Mouse (Mus musculus): Measurements from ENCODE around the gene Filip1l.

Gene Filip1l

DNA sequence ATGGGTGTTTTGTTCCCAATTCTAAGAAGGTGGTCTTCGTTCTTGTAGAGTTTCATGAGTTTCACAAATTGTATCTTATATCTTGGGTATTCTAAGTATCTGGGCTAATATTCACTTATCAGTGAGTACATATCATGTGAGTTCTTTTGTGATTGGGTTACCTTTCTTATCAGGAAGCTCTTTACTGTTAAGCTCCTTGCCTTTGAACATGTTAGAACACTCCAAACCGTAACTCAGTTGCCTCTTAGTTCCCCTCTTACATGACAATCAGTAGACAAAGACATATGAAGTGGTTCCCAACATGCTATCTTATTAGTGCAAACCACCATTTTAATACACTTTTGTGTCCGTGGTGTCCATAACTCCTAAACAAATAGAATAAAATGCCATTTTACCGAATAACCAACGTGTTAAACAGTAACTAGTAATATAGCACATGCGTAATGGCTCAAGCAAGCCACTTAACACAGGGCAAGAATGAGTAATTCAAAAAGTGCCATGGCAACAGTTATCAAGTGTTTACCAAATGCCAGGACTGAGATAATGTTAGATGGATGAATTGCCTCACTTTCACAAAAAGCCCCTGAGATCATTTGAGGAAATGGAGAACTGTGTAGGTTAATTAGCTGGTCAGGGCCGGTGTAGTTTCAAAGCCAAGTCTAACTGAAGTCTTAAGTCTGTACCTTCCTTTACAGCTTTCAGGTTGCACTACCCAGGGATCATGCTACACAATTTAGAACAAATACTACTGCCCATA lies 215.9 kb downstream of the Filip1l start:
- DNase-seq (ENCODE audit: low spot score in 2 of 2) = no peak

DNA sequence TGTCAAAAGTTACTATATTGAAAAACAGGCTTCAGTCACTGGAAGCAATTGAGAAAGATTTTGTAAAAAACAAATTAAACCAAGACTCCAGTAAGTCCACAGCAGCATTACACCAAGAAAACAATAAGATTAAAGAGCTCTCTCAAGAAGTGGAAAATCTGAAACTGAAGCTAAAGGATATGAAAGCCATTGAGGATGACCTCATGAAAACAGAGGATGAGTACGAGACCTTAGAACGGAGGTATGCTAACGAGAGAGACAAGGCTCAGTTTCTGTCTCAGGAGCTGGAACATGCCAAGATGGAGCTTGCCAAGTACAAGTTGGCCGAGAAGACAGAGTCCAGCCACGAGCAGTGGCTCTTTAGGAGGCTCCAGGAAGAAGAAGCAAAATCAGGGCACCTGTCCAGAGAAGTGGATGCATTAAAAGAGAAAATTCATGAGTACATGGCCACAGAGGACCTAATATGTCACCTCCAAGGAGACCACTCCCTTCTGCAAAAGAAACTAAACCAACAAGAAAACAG lies 218.0 kb downstream of the Filip1l start:
- DNase-seq (ENCODE audit: low spot score in 2 of 2) = no peak

DNA sequence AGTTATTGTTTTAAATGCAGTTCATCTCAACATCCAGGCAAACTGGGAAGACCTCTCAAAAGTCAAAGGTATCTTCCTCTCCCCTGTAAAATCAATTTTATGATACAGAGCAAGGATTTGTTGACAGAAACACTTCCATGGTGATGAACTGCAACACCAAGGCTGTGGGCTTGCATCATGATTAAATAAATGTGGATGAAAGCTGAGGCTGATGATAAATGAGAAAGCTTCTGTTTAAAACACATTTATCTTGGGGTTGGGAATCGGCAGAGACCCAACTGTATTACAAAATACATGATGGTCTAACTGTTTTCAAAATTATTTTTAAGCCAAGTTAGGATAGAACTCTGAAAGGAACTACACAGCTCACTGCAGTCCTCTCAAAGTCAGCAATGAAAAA lies 220.9 kb downstream of the Filip1l start:
- no peak for DNase-seq (ENCODE audit: low spot score in 2 of 2)

DNA sequence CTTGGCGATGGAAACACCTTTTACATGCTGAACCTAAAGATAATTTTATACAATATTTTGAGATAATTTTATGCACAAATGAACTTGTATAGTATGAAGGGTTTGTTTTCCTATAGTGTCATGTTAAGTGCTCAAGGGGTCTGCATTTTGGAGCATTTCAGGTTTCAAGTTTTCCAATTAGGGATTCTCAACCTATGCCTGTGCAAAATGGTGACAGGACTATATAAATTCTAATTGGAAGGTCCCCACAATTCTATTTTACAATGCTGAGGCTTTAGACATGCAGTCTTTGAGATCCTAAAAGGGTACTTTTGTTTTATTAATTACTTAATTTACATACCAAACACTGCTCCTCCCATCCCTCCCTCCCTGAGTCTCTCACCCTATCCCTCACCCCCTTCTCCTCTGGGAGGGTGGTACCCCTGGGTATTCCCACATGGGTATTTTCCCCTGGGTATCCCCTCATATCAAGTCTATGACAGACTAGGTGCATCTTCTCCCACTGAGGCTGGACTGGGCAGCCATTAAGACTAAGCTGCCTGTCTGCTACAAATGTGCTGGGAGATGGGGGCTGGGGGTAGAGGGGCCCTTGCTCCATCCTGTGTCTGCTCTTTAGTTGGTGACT lies 223.0 kb downstream of the Filip1l start:
- no peak for DNase-seq (ENCODE audit: low spot score in 2 of 2)

DNA sequence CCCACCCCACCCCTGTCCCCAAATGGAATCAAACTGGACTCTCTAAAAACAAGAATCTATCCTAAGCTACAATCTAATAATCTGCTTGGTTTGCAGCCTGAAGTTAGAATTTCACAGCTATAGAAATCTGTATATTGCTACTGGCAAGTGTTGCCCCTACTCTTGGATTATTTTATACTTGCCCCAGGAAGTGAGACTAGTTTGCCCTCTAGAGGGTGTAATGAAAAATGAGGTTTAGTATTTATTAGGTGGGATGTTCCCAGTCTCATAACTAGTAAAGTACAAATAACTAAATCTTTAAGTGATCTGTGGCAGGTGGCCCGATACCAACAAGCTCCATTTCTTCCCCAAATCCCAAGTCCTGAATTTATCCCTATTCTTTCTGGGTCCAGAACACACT lies 224.6 kb downstream of the Filip1l start:
- no peak for DNase-seq (ENCODE audit: low spot score in 2 of 2)

DNA sequence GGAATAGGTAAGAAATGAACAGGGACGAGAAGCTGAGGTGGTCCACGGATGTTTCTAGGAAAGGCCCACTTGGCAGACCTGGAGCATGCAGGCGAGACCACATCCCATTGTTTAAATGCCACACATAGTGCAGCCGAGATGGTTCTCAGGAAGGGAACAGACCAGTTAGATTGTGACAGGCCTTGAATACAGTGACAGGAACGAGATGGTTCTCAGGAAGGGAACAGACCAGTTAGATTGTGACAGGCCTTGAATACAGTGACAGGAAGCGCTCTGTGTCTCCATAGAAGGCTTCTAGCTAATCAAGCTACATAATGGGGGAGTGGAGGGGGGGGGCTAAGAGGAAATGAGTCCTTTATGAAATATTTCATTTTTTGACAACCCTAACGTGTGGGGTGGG lies 227.1 kb downstream of the Filip1l start:
- DNase-seq (ENCODE audit: low spot score in 2 of 2) = no peak

DNA sequence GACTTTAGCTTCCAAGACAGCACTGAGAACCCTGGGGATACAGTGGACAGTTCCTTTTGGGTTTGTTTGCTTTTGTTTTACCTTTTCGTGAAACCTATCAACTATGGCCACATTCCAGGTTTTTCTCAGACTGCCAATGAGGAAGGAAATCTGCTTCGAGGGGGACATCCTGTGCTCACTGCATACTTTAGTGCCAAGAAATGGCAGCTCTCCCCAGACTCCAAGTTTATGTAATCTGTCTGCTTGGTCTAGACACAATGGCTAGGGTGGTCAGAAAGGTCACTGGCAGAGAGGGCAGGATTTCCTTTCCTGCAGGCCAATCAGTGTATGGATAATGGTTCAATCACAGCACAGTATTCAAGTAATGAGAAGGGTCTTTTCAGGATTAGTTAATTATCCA lies 229.1 kb downstream of the Filip1l start:
- no peak for DNase-seq (ENCODE audit: low spot score in 2 of 2)

DNA sequence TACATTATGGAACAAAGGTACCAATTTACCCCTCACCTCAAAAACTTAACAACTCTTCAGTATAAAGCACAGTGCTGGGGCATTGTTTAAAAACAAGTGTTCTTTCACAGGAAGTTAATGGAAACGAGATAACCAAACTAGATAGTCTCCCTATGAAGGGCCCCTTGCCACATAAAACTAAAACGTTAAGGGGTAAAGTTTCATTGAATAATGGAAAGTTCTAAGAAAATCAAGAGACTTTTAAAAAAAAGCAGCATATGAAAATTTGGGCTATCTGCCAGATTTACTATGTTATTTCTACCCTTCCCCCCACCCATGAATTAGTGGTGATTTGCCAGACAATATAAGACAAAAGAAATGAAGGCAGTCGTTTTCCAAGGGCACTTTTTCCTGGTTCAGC lies 232.3 kb downstream of the Filip1l start:
- no peak for DNase-seq (ENCODE audit: low spot score in 2 of 2)

DNA sequence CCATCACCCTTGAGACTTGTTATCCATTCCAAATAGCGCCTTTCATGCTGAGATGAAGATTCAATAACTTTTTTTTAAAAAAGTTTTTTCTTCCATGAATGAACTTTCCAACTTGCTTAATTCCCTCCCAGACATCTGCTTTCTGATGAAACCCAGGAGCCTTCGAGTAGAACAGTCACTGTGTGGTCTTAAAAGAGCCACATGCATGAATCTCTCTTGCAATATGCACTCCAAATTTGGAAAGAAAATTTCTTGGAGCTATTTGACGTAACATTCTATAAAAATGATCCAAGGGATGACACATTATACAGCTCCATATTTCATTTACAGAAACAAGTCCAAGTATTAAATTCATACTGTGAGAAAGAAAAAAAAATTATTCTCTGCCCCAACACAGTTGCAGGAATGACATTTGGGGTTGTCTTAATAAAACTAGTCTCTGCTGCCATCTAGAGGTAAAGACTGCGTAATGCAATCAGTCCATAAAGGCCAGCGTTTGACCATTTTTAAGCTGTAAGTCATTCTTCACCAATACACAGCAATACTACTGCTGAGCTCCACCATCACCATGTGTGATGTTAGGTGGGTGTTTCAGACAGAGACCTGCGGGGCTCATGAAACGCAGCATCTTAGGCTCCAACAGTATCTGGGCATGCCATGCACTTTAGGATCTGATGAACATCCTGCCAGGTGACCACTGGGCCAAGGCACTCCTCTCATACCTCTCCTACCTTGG lies 240.7 kb downstream of the Filip1l start:
- no peak for DNase-seq (ENCODE audit: low spot score in 2 of 2)

DNA sequence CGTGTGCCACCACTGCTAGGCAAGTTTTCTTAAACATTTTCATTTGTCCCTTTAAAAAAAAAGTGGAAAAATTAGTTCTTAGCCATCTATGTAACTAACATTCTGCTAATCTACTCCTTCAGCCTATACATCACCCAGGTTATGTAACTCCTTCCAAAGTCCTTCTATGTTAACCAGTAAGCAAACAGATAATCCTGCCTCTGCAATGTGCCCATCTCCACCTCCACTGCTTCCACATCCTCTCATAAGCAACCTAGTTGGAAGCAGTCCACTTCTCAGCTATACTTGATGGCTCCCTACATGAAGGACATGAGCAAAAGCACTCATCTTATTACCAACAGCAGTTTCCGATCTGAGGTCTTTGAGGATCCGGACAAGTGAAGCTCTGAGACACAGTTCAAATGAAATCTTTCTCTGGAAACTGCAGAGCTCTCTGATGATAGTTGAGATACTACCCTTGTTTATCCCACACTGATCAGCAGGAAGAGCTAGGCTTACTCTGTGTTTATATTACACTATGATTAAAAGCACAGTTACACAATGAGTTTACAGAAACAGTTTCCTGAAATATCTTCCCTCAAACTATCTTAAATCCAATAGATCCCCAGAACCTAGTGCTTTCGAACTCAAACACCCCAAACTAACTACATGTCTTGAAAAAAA lies 244.5 kb downstream of the Filip1l start:
- no peak for DNase-seq (ENCODE audit: low spot score in 2 of 2)

DNA sequence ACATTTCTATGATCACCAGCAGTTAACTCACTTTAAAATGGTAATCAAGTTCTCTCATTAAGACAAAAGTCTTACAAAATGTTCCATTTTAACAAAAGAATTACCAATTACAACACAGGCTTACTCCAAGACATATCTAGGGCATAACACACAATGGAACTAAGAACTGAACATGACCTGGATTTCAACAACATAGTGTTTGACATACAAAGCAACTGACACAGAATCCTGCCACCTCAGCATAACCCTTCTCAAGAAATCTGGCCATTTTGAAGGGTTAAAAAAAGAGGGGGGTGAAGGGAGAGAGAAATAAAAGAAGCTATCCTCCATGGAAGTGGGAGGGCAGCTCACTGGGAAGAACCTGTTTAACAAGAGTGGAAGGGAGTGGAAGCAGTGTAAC lies 248.1 kb downstream of the Filip1l start:
- no peak for DNase-seq (ENCODE audit: low spot score in 2 of 2)

DNA sequence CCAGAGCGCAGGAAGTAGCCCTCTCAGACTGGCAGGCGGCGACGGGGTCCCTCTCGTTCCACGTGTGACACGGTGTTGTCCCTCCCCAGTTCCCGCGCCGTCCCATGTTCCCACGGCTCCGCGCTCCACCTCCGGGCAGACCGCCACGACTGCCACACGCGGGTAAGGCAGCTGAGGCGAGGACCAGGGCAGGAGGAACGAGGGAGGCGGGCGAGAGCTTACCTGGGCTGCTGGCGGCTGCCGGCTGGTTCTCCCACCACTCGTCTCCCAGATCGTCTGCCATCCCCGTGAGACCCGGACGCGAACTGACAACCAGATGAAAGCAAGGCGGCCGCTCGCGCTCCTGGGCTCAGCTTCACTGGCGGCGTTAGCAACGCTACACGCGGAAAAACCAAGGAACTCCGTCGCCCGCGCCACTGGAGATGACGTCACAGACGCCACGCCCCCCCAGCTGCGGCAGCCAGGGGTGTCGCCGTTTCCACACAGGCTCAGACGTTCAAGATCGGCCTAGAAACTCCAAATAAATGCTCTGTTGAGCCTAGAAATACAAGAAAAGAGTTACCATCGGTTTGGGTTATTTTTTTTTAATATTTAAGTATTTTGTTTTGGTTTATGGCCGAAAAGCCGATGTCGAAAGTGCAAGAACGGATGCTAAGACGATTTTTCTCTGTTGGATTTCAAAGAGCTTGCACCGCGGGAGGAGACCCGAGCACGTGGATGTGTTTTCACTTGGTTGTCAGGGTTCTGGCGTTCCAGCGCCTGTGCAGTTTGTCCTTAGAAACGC lies 253.7 kb downstream of the Filip1l start, which contains the start of gene Cmss1:
Gene Cmss1, minus strand, starts transcription at position 421 of the 784 bp plus-strand sequence.
- peak; percentile 76 to 87 for DNase-seq (ENCODE audit: low spot score in 2 of 2)

DNA sequence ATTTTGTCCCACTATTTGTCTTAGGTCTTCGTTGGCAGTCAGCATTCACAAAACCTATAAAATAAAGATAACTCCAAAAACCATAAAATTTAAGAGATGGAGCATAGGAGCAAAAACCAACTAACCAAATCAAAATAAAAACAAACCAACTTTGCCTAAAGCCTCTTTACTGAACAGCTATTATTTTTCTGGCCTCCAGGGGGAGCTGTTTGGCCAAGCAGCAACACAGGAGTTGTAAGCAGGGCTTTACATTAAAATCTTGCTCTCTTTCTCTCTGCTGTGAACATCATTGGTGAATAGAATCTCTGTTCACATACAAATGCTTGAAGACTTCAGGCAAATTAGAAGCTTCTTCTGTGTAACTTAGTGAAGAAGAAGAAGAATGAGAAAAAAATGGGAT lies 258.9 kb downstream of the Filip1l start:
- DNase-seq (ENCODE audit: low spot score in 2 of 2) = no peak

Data from urinary bladder, postnatal 4 days (tissue).